Mouse (Mus musculus): ENCODE data around the gene Sik3.

GRCm38 (mm10) chr9:46075578-46075977 lies 63.0 kb downstream of the Sik3 start:
- TF ChIP-seq POLR2A (IDR thresholded peaks at IDR 0.05; ENCODE audit: extremely low read depth, insufficient read depth, low read length) (no peak), CTCF (IDR thresholded peaks at IDR 0.05; ENCODE audit: extremely low read depth, insufficient read depth, low read length) (no peak)

Measured in cortical plate, adult 2 months (tissue).